Mouse (Mus musculus): ENCODE measurements around the gene Kel.

DNA sequence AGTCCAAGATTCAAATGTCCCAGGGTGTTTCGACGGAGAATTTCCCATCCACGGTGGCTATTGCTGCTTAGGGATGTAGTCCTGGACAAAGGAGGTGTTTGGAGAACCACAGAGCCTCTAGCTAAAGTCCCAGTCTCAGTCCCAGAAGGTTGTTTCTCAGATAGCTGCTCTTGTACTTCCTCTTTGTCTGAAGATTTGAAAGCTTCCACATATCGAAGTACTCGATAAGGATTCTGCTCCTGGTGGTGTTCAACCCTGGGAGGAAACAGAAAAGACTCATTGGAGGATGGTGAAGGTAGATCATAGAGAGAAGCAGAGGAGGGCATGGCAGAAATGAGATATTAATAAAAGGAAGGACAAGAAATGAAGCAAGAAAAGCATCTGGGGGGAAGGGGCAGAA is 51.0 kb downstream of the Kel start:
- no peak for TF ChIP-seq CTCF (IDR thresholded peaks at IDR 0.05; ENCODE audit: insufficient read depth, low read depth, low read length)
- TF ChIP-seq POLR2A (IDR thresholded peaks at IDR 0.05; ENCODE audit: insufficient read depth, low read depth, low read length), result no peak
